Mouse (Mus musculus): Measurements from ENCODE around the gene Pih1d2. TPM values are rescaled to one million over a fixed set of nuclear protein-coding genes. Genes with fewer than 3 reads are reported as not detected.

Gene Pih1d2
- polyA plus RNA-seq (2017; shearing (Covaris generic)) = 2.7 TPM

DNA sequence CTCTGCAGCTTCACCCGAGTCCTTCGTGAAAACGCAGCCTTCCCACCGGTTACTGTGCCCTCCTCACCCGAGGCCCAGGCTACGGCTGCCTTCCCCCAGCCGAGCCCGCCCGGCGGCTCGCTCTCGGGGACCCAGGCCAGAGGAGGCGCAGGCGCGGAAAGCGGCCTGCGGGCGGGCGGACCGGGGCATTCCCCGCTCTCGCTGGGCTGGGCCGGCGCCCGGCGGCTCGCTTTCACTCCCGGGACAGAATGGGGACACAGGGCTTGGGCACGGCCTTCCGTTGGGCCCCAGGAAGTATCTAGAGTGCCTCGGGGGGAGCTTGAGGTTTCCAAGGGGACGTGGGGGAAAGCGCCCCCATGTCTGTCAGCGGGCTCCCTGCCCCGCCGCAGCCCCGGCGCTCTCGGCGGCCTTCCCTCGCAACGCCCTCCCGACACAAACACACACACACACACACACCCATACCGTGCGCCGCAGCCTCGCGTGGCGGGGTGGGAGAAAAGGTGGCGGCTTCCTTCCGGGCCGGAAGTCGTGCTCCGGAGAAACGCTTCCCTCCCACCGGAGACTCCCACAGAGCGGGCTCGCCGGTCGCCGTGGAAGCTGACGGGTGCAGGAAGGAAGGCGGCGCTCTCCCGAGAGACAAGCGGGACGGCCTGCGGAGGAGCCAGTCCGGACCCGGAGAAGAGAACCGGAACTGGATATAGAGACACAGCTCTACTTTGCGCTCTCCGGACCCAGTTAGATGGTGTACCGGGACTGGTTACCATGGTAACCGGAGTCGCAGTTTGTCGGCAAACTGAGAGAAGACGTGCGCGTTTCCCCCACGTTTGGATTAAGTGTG is at the start of gene Pih1d2, which contains the start of gene Nkapd1:
Pih1d2 (plus strand) TSS at position 556 of the 838 bp plus-strand sequence.
Nkapd1 (minus strand) TSS at position 699 of the 838 bp plus-strand sequence.

DNA sequence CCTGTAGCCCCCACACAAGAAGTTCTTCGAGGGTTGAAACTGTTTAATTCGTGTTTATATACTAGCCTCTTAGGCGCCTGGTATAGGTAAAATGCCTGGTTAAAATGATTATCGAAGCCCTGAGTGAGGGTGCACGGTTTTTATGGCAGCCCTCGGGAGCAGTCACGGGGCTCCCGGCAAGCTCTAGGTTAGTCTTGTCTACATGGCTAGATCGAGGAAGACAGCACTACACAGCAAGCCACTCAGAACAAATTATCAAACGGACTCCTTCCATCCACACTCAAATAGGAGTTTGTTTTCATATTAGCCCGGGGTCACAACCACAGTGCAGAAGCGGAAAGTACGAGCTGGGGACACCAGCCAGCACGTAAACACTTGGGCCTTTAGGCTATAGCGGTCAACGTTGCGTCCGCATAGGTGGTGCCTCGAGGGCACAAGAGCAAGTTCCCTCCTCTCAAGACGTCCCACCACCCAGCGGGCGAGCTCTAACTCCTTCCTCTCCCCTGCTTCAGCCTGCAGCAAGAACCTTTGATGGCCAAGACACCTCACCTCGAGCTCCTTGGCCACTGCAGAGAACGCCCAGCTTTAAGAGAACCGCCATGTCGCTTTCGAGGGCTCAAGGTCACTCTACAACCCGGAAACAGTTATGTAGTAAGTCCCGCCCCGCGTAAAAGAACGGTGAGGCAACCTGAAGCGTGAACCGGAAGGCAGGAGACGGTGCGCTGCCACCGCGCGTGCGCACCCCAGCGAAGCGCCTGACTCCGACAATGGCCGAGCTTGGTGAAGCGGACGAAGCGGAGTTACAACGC is 13.7 kb upstream of the Pih1d2 start, which contains the start of the genes Sdhd and Timm8b:
Sdhd (minus strand) TSS at position 624 of the 809 bp plus-strand sequence.
Timm8b (plus strand) TSS at position 722 of the 809 bp plus-strand sequence.

DNA sequence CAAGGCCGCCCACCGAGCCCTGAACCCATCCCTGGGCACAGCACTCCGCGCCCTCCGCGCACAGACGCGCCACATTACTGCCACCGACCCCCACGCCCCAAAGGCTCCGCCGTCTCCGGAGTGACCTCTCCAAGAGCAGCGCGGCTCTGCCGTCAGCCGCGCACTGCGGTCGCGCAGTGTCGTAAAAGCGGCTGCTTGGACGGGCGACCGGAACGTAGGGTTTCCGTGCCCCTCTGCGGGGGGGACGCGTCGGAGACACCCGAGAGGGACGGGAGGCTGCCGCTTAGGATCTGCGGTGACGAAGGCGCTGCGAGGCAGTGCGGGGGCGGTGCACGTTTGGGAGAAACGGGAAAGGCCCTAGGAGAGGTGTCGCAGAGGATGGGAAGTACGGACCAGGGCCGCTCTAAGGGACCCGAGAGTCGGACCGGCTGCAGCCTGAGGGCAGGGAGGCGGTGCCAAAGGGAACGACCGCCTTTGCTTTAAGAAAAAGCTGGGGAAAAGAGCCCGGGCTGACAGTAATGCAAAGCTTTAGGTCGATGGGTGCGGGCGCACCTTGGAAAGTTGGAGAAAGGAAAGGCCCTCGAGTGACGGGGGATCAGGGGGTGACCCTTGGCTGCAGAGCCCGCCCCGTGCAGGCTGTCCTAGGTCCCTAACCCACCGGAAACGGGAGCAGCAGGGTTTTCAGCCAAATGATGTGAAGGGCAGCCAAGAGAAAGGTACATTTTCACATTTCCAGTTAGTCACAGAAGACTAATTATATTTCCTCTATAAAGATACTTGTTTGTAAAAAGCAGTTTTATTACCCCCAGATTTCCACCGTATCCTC is 42.5 kb downstream of the Pih1d2 start, which contains the start of gene Dlat:
Dlat (minus strand) TSS at position 389 of the 826 bp plus-strand sequence.

Other genes starting within 250 kb of the Pih1d2 start
- gene Plet1, start 122.8 kb upstream of the Pih1d2 start, polyA plus RNA-seq (2017; shearing (Covaris generic)) = not detected
- gene Pts, start 88.6 kb upstream of the Pih1d2 start, polyA plus RNA-seq (2017; shearing (Covaris generic)) = 42.5 TPM
- gene Il18, start 62.5 kb upstream of the Pih1d2 start, polyA plus RNA-seq (2017; shearing (Covaris generic)) = 3.3 TPM
- 0.18 TPM for gene Bco2, start 62.1 kb upstream of the Pih1d2 start, polyA plus RNA-seq (2017; shearing (Covaris generic))
- not detected for gene Tex12, start 56.0 kb upstream of the Pih1d2 start, polyA plus RNA-seq (2017; shearing (Covaris generic))
- 101 TPM for gene Sdhd, start 13.5 kb upstream of the Pih1d2 start, polyA plus RNA-seq (2017; shearing (Covaris generic))
- gene Timm8b, start 13.4 kb upstream of the Pih1d2 start, polyA plus RNA-seq (2017; shearing (Covaris generic)) = 61.0 TPM
- 27.3 TPM for gene Nkapd1, start 143 bp downstream of the Pih1d2 start, polyA plus RNA-seq (2017; shearing (Covaris generic))
- 33.5 TPM for gene Dlat, start 42.5 kb downstream of the Pih1d2 start, polyA plus RNA-seq (2017; shearing (Covaris generic))
- not detected for gene Dixdc1, start 122.2 kb downstream of the Pih1d2 start, polyA plus RNA-seq (2017; shearing (Covaris generic))
- gene 2310030G06Rik, start 129.2 kb downstream of the Pih1d2 start, polyA plus RNA-seq (2017; shearing (Covaris generic)) = not detected
- not detected for gene Cryab, start 134.0 kb downstream of the Pih1d2 start, polyA plus RNA-seq (2017; shearing (Covaris generic))
- gene Hspb2, start 135.0 kb downstream of the Pih1d2 start, polyA plus RNA-seq (2017; shearing (Covaris generic)) = not detected
- 6.9 TPM for gene Fdxacb1, start 150.9 kb downstream of the Pih1d2 start, polyA plus RNA-seq (2017; shearing (Covaris generic))
- gene Alg9, start 157.7 kb downstream of the Pih1d2 start, polyA plus RNA-seq (2017; shearing (Covaris generic)) = 22.8 TPM
- 8.7 TPM for gene 1110032A03Rik, start 158.2 kb downstream of the Pih1d2 start, polyA plus RNA-seq (2017; shearing (Covaris generic))
- 43.9 TPM for gene Ppp2r1b, start 228.0 kb downstream of the Pih1d2 start, polyA plus RNA-seq (2017; shearing (Covaris generic))

Measured in effector memory CD4-positive, alpha-beta T cell, adult 7 months (primary cell).